Mouse (Mus musculus) liver, embryonic 12.5 days (tissue): ENCODE measurements around the gene Fam208b. TPM values are rescaled to one million over a fixed set of nuclear protein-coding genes. Genes with fewer than 3 reads are reported as not detected.

Experiments used
- ATAC-seq: fragments of 200-750 bp; cut with Nextera tagmentation; 2 replicates; pipeline ENCODE4 v1.8.0; 2017; ENCODE audit warnings: moderate number of reproducible peaks, mild to moderate bottlenecking, moderate library complexity
- H3K27ac ChIP-seq: fragments of 300-500 bp; sonication (generic); 2 replicates; pipeline ENCODE4 v1.5.1; 2016; ENCODE audit warnings: mild to moderate bottlenecking
- H3K27me3 ChIP-seq: fragments of 300-500 bp; sonication (generic); replicated peaks from 2 replicates; pipeline ENCODE4 v1.6.1; 2016; ENCODE audit warnings: mild to moderate bottlenecking, moderate library complexity
- H3K36me3 ChIP-seq: fragments of 300-500 bp; sonication (generic); 2 replicates; pipeline ENCODE4 v1.6.1; 2016; ENCODE audit warnings: mild to moderate bottlenecking, moderate library complexity
- H3K4me1 ChIP-seq: fragments of 300-500 bp; sonication (generic); 2 replicates; pipeline ENCODE4 v1.6.1; 2016
- H3K4me2 ChIP-seq: fragments of 300-500 bp; sonication (generic); 2 replicates; pipeline ENCODE4 v1.6.1; 2016; ENCODE audit warnings: mild to moderate bottlenecking, moderate library complexity
- H3K4me3 ChIP-seq: fragments of 300-500 bp; sonication (generic); 2 replicates; pipeline ENCODE4 v1.5.1; 2016; ENCODE audit warnings: mild to moderate bottlenecking, moderate library complexity
- H3K9ac ChIP-seq: fragments of 300-500 bp; sonication (generic); 2 replicates; pipeline ENCODE4 v1.6.1; 2016; ENCODE audit warnings: mild to moderate bottlenecking, moderate library complexity
- H3K9me3 ChIP-seq: fragments of 300-500 bp; sonication (generic); replicated peaks from 2 replicates; pipeline ENCODE4 v1.6.1; 2016; ENCODE audit warnings: mild to moderate bottlenecking, moderate library complexity
- WGBS: fragments of 180-500 bp; shearing (Covaris S2); methylation state at CpG from one replicate; pipeline ENCODE4 v1.1.7; 2016; ENCODE audit not compliant: insufficient replicate concordance; 5-methylcytosine and 5-hydroxymethylcytosine counted together
- polyA plus RNA-seq: library from polyadenylated mRNA; unstranded; fragments of >200 nt; fragmentation: Nextera tagmentation; extraction: Ambion mirVana; gene quantifications from 2 replicates; pipeline ENCODE4 v1.2.1, GENCODE M21; 2016

Gene Fam208b
- polyA plus RNA-seq, result 7.4 and 7.8 TPM in 2 replicates

GRCm38 (mm10) chr13:3610795-3611438 lies at the start of gene Fam208b:
TSS of gene Fam208b (minus strand) at chr13:3611108.
- H3K27me3 ChIP-seq, result no peaks in the 10 kb centered on the region
- peak within 1 kb of the TSS; percentile 93 for H3K27ac ChIP-seq
- peak within 1 kb of the TSS; percentile 94 for H3K4me3 ChIP-seq
- 2% methylated on average over 58 of the region's 58 CpGs for WGBS
- peak within 1 kb of the TSS; percentile 92 for H3K4me2 ChIP-seq
- peaks cover 4% of the 10 kb centered on the region; the same call in 1 of the 2 replicates for H3K4me1 ChIP-seq
- 0 out of 2 replicates have a peak, but pooled peaks cover 4% of the 10 kb centered on the region for H3K9me3 ChIP-seq
- peak; percentile 99 for ATAC-seq
- peaks cover 1% of the 10 kb centered on the region; the same call in 1 of the 2 replicates for H3K36me3 ChIP-seq
- H3K9ac ChIP-seq, result peak within 1 kb of the TSS; percentile 90

- H3K4me3 ChIP-seq, result no peak overlapping the region
- WGBS, result 54% methylated on average over 16 of the region's 16 CpGs
- no peaks in the 10 kb centered on the region for H3K27me3 ChIP-seq
- no peak for ATAC-seq
- no peak overlapping the region for H3K27ac ChIP-seq
- H3K4me2 ChIP-seq, result no peak overlapping the region
- H3K9ac ChIP-seq, result no peak overlapping the region
- H3K36me3 ChIP-seq, result no peaks in the 10 kb centered on the region
- H3K4me1 ChIP-seq, result no peaks in the 10 kb centered on the region
- H3K9me3 ChIP-seq, result no peaks in the 10 kb centered on the region
Measured at GRCm38 (mm10) chr13:3659163-3660160, 48.6 kb upstream of the Fam208b start.

GRCm38 (mm10) chr13:3654432-3654831 lies 43.5 kb upstream of the Fam208b start:
- no peak overlapping the region for H3K4me2 ChIP-seq
- H3K4me1 ChIP-seq, result no peaks in the 10 kb centered on the region
- H3K27ac ChIP-seq, result no peak overlapping the region
- H3K9me3 ChIP-seq, result no peaks in the 10 kb centered on the region
- H3K27me3 ChIP-seq, result no peaks in the 10 kb centered on the region
- H3K4me3 ChIP-seq, result no peak overlapping the region
- H3K36me3 ChIP-seq, result no peaks in the 10 kb centered on the region
- ATAC-seq, result no peak
- H3K9ac ChIP-seq, result no peak overlapping the region
- WGBS, result 68% methylated on average over 2 of the region's 2 CpGs

GRCm38 (mm10) chr13:3650569-3650968 lies 39.7 kb upstream of the Fam208b start:
- Histone ChIP-seq H3K27ac (no peak overlapping the region), H3K9me3 (no peaks in the 10 kb centered on the region), H3K27me3 (no peaks in the 10 kb centered on the region), H3K4me1 (no peaks in the 10 kb centered on the region), H3K4me3 (no peak overlapping the region), H3K36me3 (no peaks in the 10 kb centered on the region), H3K4me2 (no peak overlapping the region), H3K9ac (no peak overlapping the region)
- 64% methylated on average over 4 of the region's 4 CpGs for WGBS
- ATAC-seq, result no peak

- Histone ChIP-seq H3K27ac (0 out of 2 replicates have a peak overlapping the region, but pooled peaks have one; percentile 25), H3K36me3 (no peaks in the 10 kb centered on the region), H3K4me3 (no peak overlapping the region), H3K9me3 (no peaks in the 10 kb centered on the region), H3K9ac (no peak overlapping the region), H3K4me1 (no peaks in the 10 kb centered on the region), H3K27me3 (no peaks in the 10 kb centered on the region), H3K4me2 (no peak overlapping the region)
- 73% methylated on average over 7 of the region's 7 CpGs for WGBS
- ATAC-seq, result peak; percentile 33; the same call in 1 of the 2 replicates
Measured at GRCm38 (mm10) chr13:3646566-3646965, 35.7 kb upstream of the Fam208b start.

- ATAC-seq, result no peak
- no peak overlapping the region for H3K4me3 ChIP-seq
- no peaks in the 10 kb centered on the region for H3K4me1 ChIP-seq
- H3K27me3 ChIP-seq, result no peaks in the 10 kb centered on the region
- no peak overlapping the region for H3K9ac ChIP-seq
- 53% methylated on average over 3 of the region's 3 CpGs for WGBS
- no peak overlapping the region for H3K4me2 ChIP-seq
- no peaks in the 10 kb centered on the region for H3K9me3 ChIP-seq
- no peak overlapping the region for H3K27ac ChIP-seq
- no peaks in the 10 kb centered on the region for H3K36me3 ChIP-seq
Measured at GRCm38 (mm10) chr13:3645919-3646318, 35.0 kb upstream of the Fam208b start.

GRCm38 (mm10) chr13:3644871-3645270 lies 34.0 kb upstream of the Fam208b start:
- ATAC-seq, result no peak
- no peak overlapping the region for H3K27ac ChIP-seq
- H3K36me3 ChIP-seq, result no peaks in the 10 kb centered on the region
- WGBS, result 69% methylated on average over 5 of the region's 5 CpGs
- H3K9me3 ChIP-seq, result no peaks in the 10 kb centered on the region
- no peak overlapping the region for H3K4me3 ChIP-seq
- H3K4me1 ChIP-seq, result no peaks in the 10 kb centered on the region
- no peaks in the 10 kb centered on the region for H3K27me3 ChIP-seq
- no peak overlapping the region for H3K9ac ChIP-seq
- H3K4me2 ChIP-seq, result no peak overlapping the region

- no peaks in the 10 kb centered on the region for H3K36me3 ChIP-seq
- no peaks in the 10 kb centered on the region for H3K27me3 ChIP-seq
- H3K9ac ChIP-seq, result no peak overlapping the region
- no peak overlapping the region for H3K27ac ChIP-seq
- H3K9me3 ChIP-seq, result no peaks in the 10 kb centered on the region
- H3K4me2 ChIP-seq, result no peak overlapping the region
- H3K4me1 ChIP-seq, result 0 out of 2 replicates have a peak, but pooled peaks cover 2% of the 10 kb centered on the region
- ATAC-seq, result no peak
- no peak overlapping the region for H3K4me3 ChIP-seq
- WGBS, result 64% methylated on average over 5 of the region's 5 CpGs
Measured at GRCm38 (mm10) chr13:3642538-3642937, 31.6 kb upstream of the Fam208b start.

GRCm38 (mm10) chr13:3642049-3642448 lies 31.1 kb upstream of the Fam208b start:
- Histone ChIP-seq H3K36me3 (no peaks in the 10 kb centered on the region), H3K9me3 (no peaks in the 10 kb centered on the region), H3K4me3 (no peak overlapping the region), H3K9ac (no peak overlapping the region; the same call in 1 of the 2 replicates), H3K4me1 (0 out of 2 replicates have a peak, but pooled peaks cover 4% of the 10 kb centered on the region), H3K27me3 (no peaks in the 10 kb centered on the region), H3K4me2 (no peak overlapping the region), H3K27ac (no peak overlapping the region)
- ATAC-seq, result peak; percentile 42; the same call in 1 of the 2 replicates
- WGBS, result 72% methylated on average over 9 of the region's 9 CpGs

GRCm38 (mm10) chr13:3636797-3637196 lies 25.9 kb upstream of the Fam208b start:
- Histone ChIP-seq H3K9ac (no peak overlapping the region), H3K36me3 (no peaks in the 10 kb centered on the region), H3K27ac (no peak overlapping the region), H3K9me3 (no peaks in the 10 kb centered on the region), H3K27me3 (0 out of 2 replicates have a peak, but pooled peaks cover 9% of the 10 kb centered on the region), H3K4me2 (0 out of 2 replicates have a peak overlapping the region, but pooled peaks have one; percentile 8), H3K4me3 (no peak overlapping the region), H3K4me1 (peaks cover 18% of the 10 kb centered on the region; the same call in 1 of the 2 replicates)
- 62% methylated on average over 11 of the region's 11 CpGs for WGBS
- no peak for ATAC-seq

- Histone ChIP-seq H3K4me1 (peaks cover 18% of the 10 kb centered on the region; the same call in 1 of the 2 replicates), H3K4me2 (no peak overlapping the region), H3K4me3 (no peak overlapping the region), H3K27ac (no peak overlapping the region), H3K9me3 (no peaks in the 10 kb centered on the region), H3K27me3 (0 out of 2 replicates have a peak, but pooled peaks cover 9% of the 10 kb centered on the region), H3K36me3 (no peaks in the 10 kb centered on the region), H3K9ac (no peak overlapping the region)
- ATAC-seq, result no peak
- WGBS, result 72% methylated on average over 3 of the region's 3 CpGs
Measured at GRCm38 (mm10) chr13:3635076-3635475, 24.2 kb upstream of the Fam208b start.
